In genomic region chr2:6871281-6872130, GRCm38 (mm10) we compare ENCODE assay signal across 8 mouse cellular contexts.
DNase-seq lines count a peak whose midpoint lies in the region; ATAC-seq and TF ChIP-seq lines count a peak whose summit lies in the region.

No protein-coding gene starts in this region.

- H3K9ac ChIP-seq in forebrain, embryonic 11.5 days (ENCODE audit: low read length), result peak overlapping the region; percentile 96
- H3K9ac ChIP-seq in limb, embryonic 11.5 days (ENCODE audit: low read length), result peak overlapping the region; percentile 76

- TF ChIP-seq POLR2A in myocyte (IDR thresholded peaks at IDR 0.05; ENCODE audit: insufficient read length, low read depth), result no peak

- H3K79me2 ChIP-seq in myocyte (ENCODE audit: control insufficient read depth, insufficient read depth), result peaks cover 71% of the 10 kb centered on the region

- 3% methylated on average over 35 of the region's 40 CpGs for WGBS in forebrain, embryonic 11.5 days
- WGBS in limb, embryonic 11.5 days, result 5% methylated on average over 29 of the region's 40 CpGs

- no peaks in the 10 kb centered on the region for H3K9me3 ChIP-seq in forebrain, embryonic 11.5 days (ENCODE audit: control insufficient read depth, low read length)
- no peaks in the 10 kb centered on the region for H3K9me3 ChIP-seq in limb, embryonic 11.5 days (ENCODE audit: control insufficient read depth, low read length)

- peak; percentile 39 for ATAC-seq in forebrain, embryonic 11.5 days (replicated peaks; ENCODE audit: low FRiP score)
- peak; percentile 45 for ATAC-seq in limb, embryonic 11.5 days (ENCODE audit: insufficient number of reproducible peaks, low FRiP score, low TSS enrichment, low read depth)

- H3K27me3 ChIP-seq in forebrain, embryonic 11.5 days (ENCODE audit: control insufficient read depth, insufficient read depth, low read length), result no peaks in the 10 kb centered on the region
- H3K27me3 ChIP-seq in limb, embryonic 11.5 days (ENCODE audit: control insufficient read depth, insufficient read depth, low read length), result 0 out of 2 replicates have a peak, but pooled peaks cover 5% of the 10 kb centered on the region
- no peaks in the 10 kb centered on the region for H3K27me3 ChIP-seq in myocyte (ENCODE audit: control insufficient read depth, insufficient read depth, insufficient read length)

- H3K36me3 ChIP-seq in forebrain, embryonic 11.5 days (ENCODE audit: control insufficient read depth, insufficient read depth, low read length), result no peaks in the 10 kb centered on the region
- no peaks in the 10 kb centered on the region for H3K36me3 ChIP-seq in limb, embryonic 11.5 days (ENCODE audit: control insufficient read depth, insufficient read depth, low read length)
- no peaks in the 10 kb centered on the region for H3K36me3 ChIP-seq in myocyte (ENCODE audit: control insufficient read depth, insufficient read depth)

- H3K4me3 ChIP-seq in forebrain, embryonic 11.5 days (ENCODE audit: low read depth, low read length), result peak overlapping the region; percentile 87
- peak overlapping the region; percentile 63 for H3K4me3 ChIP-seq in limb, embryonic 11.5 days (ENCODE audit: low read depth, low read length)
- peak overlapping the region; percentile 65 for H3K4me3 ChIP-seq in myocyte

- peaks cover 19% of the 10 kb centered on the region; the same call in 1 of the 2 replicates for H3K4me1 ChIP-seq in forebrain, embryonic 11.5 days (replicated peaks; ENCODE audit: control insufficient read depth, insufficient read depth, low read length)
- peaks cover 5% of the 10 kb centered on the region for H3K4me1 ChIP-seq in limb, embryonic 11.5 days (ENCODE audit: control insufficient read depth, insufficient read depth, low read length)

- H3ac ChIP-seq in myocyte (ENCODE audit: control insufficient read depth, insufficient read length), result peak overlapping the region; percentile 97

- H3K27ac ChIP-seq in forebrain, embryonic 11.5 days (ENCODE audit: low read depth, low read length), result peak overlapping the region; percentile 79; the same call in 1 of the 2 replicates
- no peak overlapping the region for H3K27ac ChIP-seq in limb, embryonic 11.5 days (replicated peaks; ENCODE audit: low read depth, low read length)

- peak overlapping the region; percentile 76 for H3K4me2 ChIP-seq in forebrain, embryonic 11.5 days (ENCODE audit: low read depth, low read length, severe bottlenecking)
- peak overlapping the region; percentile 94 for H3K4me2 ChIP-seq in limb, embryonic 11.5 days (ENCODE audit: low read depth, severe bottlenecking)
- H3K4me2 ChIP-seq in myocyte (ENCODE audit: low read depth), result peak overlapping the region; percentile 63

- DNase-seq in left cerebral cortex, postnatal 4 days, result peak; percentile 27
- DNase-seq in left cerebral cortex, adult 8-10 months (ENCODE audit: low spot score in 2 of 2), result no peak
- peak; percentile 62 for DNase-seq in ZHBTc4 (ENCODE audit: low read depth, low spot score)
- peak; percentile 77 for DNase-seq in forebrain, embryonic 11.5 days (ENCODE audit: low spot score)
- no peak for DNase-seq in limb, embryonic 11.5 days (ENCODE audit: low spot score)
- DNase-seq in layer of hippocampus, adult 9-11 months, result no peak
- no peak for DNase-seq in layer of hippocampus, postnatal 36 days

- intact Hi-C loops in left cerebral cortex, postnatal 4 days (cut with DNase I), result no loop called here

TF ChIP-seq in myocyte, 11 proteins besides CTCF, POLR2A, EP300 and RAD21:
- TF ChIP-seq CEBPB (IDR thresholded peaks at IDR 0.05; ENCODE audit: insufficient read depth, poor library complexity, severe bottlenecking), result no peak
- no peak for TF ChIP-seq E2F4 (IDR thresholded peaks at IDR 0.05; ENCODE audit: insufficient read depth)
- TF ChIP-seq REST (IDR thresholded peaks at IDR 0.05; ENCODE audit: insufficient read depth, insufficient read length), result no peak
- no peak for TF ChIP-seq USF1 (IDR thresholded peaks at IDR 0.05; ENCODE audit: low read depth)
- TF ChIP-seq MYOD1 (IDR thresholded peaks at IDR 0.05; ENCODE audit: control insufficient read depth in 1 of 3, insufficient read length in 2 of 3, low read depth in 2 of 3), result no peak
- TF ChIP-seq TCF3 (IDR thresholded peaks at IDR 0.05; ENCODE audit: insufficient read length, low read depth), result no peak
- TF ChIP-seq TCF12 (IDR thresholded peaks at IDR 0.05; ENCODE audit: insufficient read depth, poor library complexity, severe bottlenecking), result no peak
- no peak for TF ChIP-seq MAX (IDR thresholded peaks at IDR 0.05; ENCODE audit: low read depth)
- no peak for TF ChIP-seq SRF (IDR thresholded peaks at IDR 0.05; ENCODE audit: control insufficient read depth, insufficient read length, low read depth)
- TF ChIP-seq MYOG (IDR thresholded peaks at IDR 0.05; ENCODE audit: control insufficient read depth in 1 of 3, insufficient read depth in 1 of 3, insufficient read length in 2 of 3, low read depth in 2 of 3), result no peak
- no peak for TF ChIP-seq POLR2AphosphoS2 (IDR thresholded peaks at IDR 0.05; ENCODE audit: insufficient read length, low read depth)

Comparison
In these comparisons a context has a peak if more than half of its experiments do, and no peak if none do; other contexts are left out.
1. DNase-seq: peak in left cerebral cortex, postnatal 4 days (single experiment), ZHBTc4 (single experiment) and forebrain, embryonic 11.5 days (single experiment); none in left cerebral cortex, adult 8-10 months (0 of 2), limb, embryonic 11.5 days (single experiment), layer of hippocampus, adult 9-11 months (single experiment) and layer of hippocampus, postnatal 36 days (0 of 2).
2. Peak in every context shown above with its lines, with median percentiles within 50 percentile points of each other: H3K4me2 ChIP-seq and H3K4me3 ChIP-seq.